Mouse (Mus musculus) CH12.LX (cell line): Measurements from ENCODE around the gene Ice1. TPM values are rescaled to one million over a fixed set of nuclear protein-coding genes. Genes with fewer than 3 reads are reported as not detected.
A peak's percentile ranks its signal among the peaks of the same experiment; 100 is the strongest.

Experiments used
- DNase-seq: peaks from one replicate; pipeline ENCODE4 v3.0.0-alpha.2; 2013; ENCODE audit errors: extremely low read depth
- H3K27ac ChIP-seq: 2 replicates; pipeline ENCODE4 v1.5.1; 2012; ENCODE audit warnings: low read depth, mild to moderate bottlenecking, control low read depth, moderate library complexity; ENCODE audit not compliant: insufficient read depth
- H3K27me3 ChIP-seq: replicated peaks from 2 replicates; pipeline ENCODE3; 2012; ENCODE audit warnings: inconsistent platforms
- H3K36me3 ChIP-seq, 2 experiments: replicated peaks in 1 of 2; 2 replicates each; pipeline versions ENCODE3 to v1.6.1; 2012; ENCODE audit warnings: inconsistent platforms in 1 of 2, low read length in 1 of 2, mild to moderate bottlenecking in 1 of 2, mixed read lengths in 1 of 2, moderate library complexity in 1 of 2; ENCODE audit not compliant: control insufficient read depth in 1 of 2, insufficient read depth in 1 of 2
- H3K4me1 ChIP-seq, 2 experiments: 2 replicates each; pipeline ENCODE4 v1.6.1; 2012; ENCODE audit warnings: inconsistent platforms in 1 of 2, moderate library complexity in 1 of 2; ENCODE audit not compliant: insufficient read depth in 2 of 2, control insufficient read depth in 1 of 2
- H3K4me2 ChIP-seq: 2 replicates; pipeline ENCODE4 v1.6.1; 2012; ENCODE audit warnings: low read depth, mild to moderate bottlenecking, control low read depth; ENCODE audit not compliant: poor library complexity, insufficient read depth, severe bottlenecking
- H3K4me3 ChIP-seq, 3 experiments: fragments of 150-350 bp in 1 of 3; sonication (generic) in 1 of 3; replicated peaks in 1 of 3; 2 replicates each; pipeline versions ENCODE3 to v1.5.1; 2011 to 2012; ENCODE audit warnings: low read depth in 2 of 3, low read length in 2 of 3, mild to moderate bottlenecking in 2 of 3, moderate library complexity in 2 of 3, control low read depth in 1 of 3, improper control_type of control experiment in 1 of 3, inconsistent platforms in 1 of 3, mixed read lengths in 1 of 3; ENCODE audit not compliant: poor library complexity in 1 of 3
- H3K79me2 ChIP-seq: replicated peaks from 2 replicates; pipeline ENCODE4 v1.6.1; 2012; ENCODE audit warnings: mild to moderate bottlenecking, moderate library complexity; ENCODE audit not compliant: control insufficient read depth, poor library complexity, insufficient read depth, severe bottlenecking; ENCODE audit errors: extremely low read depth
- H3K9ac ChIP-seq: 2 replicates; pipeline ENCODE4 v1.6.1; 2012; ENCODE audit warnings: low read depth, mild to moderate bottlenecking, control low read depth, moderate library complexity; ENCODE audit not compliant: insufficient read depth
- H3K9me3 ChIP-seq: replicated peaks from 2 replicates; pipeline ENCODE3; 2012; ENCODE audit warnings: low read length, inconsistent platforms, mixed read lengths
- BHLHE40 ChIP-seq: IDR thresholded peaks from 2 replicates; pipeline ENCODE4 v1.6.1; 2011; ENCODE audit warnings: mild to moderate bottlenecking, low read depth, low read length, improper control_type of control experiment
- CTCF ChIP-seq, 2 experiments: IDR thresholded peaks in 1 of 2; conservative IDR thresholded peaks in 1 of 2; 2 replicates each; pipeline ENCODE4 v1.5.1; 2011 to 2012; ENCODE audit warnings: low read depth in 2 of 2, low read length in 2 of 2, improper control_type of control experiment in 1 of 2, inconsistent platforms in 1 of 2, mild to moderate bottlenecking in 1 of 2, moderate library complexity in 1 of 2
- E2F4 ChIP-seq: IDR thresholded peaks from 2 replicates; pipeline ENCODE4 v1.6.1; 2011; ENCODE audit warnings: low read depth, low read length, improper control_type of control experiment; ENCODE audit not compliant: insufficient replicate concordance
- EP300 ChIP-seq: IDR thresholded peaks from 2 replicates; pipeline ENCODE4 v1.6.1; 2011; ENCODE audit warnings: low read length, improper control_type of control experiment
- ETS1 ChIP-seq: conservative IDR thresholded peaks from 2 replicates; pipeline ENCODE4 v1.6.1; 2012; ENCODE audit warnings: low read depth, mild to moderate bottlenecking, inconsistent platforms, low read length, improper control_type of control experiment, moderate library complexity
- GABPA ChIP-seq: IDR thresholded peaks from 2 replicates; pipeline ENCODE4 v1.6.1; 2012; ENCODE audit warnings: low read depth, low read length, improper control_type of control experiment, inconsistent platforms; ENCODE audit not compliant: insufficient replicate concordance
- JUN ChIP-seq: IDR thresholded peaks from 2 replicates; pipeline ENCODE4 v1.6.1; 2011; ENCODE audit warnings: low read depth, mild to moderate bottlenecking, low read length, improper control_type of control experiment, moderate library complexity; ENCODE audit not compliant: insufficient read depth
- MAFK ChIP-seq: IDR thresholded peaks from 2 replicates; pipeline ENCODE4 v1.6.1; 2011; ENCODE audit warnings: low read length, improper control_type of control experiment; ENCODE audit not compliant: insufficient replicate concordance
- MAX ChIP-seq: IDR thresholded peaks from 2 replicates; pipeline ENCODE4 v1.6.1; 2011; ENCODE audit warnings: low read length, improper control_type of control experiment
- MEF2A ChIP-seq: IDR thresholded peaks from 2 replicates; pipeline ENCODE4 v1.6.1; 2014; ENCODE audit warnings: low read depth, mild to moderate bottlenecking, inconsistent platforms, low read length, improper control_type of control experiment, borderline replicate concordance
- MYC ChIP-seq: IDR thresholded peaks from 2 replicates; pipeline ENCODE4 v1.6.1; 2011; ENCODE audit warnings: low read depth, mild to moderate bottlenecking, improper control_type of control experiment, low read length
- NRF1 ChIP-seq: IDR thresholded peaks from 2 replicates; pipeline ENCODE4 v1.6.1; 2014; ENCODE audit warnings: low read depth, mild to moderate bottlenecking, inconsistent platforms, low read length, improper control_type of control experiment, moderate library complexity
- PAX5 ChIP-seq: IDR thresholded peaks from 2 replicates; pipeline ENCODE4 v1.6.1; 2012; ENCODE audit warnings: low read length, inconsistent platforms, mixed read lengths
- POLR2A ChIP-seq: IDR thresholded peaks from 2 replicates; pipeline ENCODE4 v1.6.1; 2011; ENCODE audit warnings: low read depth, mild to moderate bottlenecking, improper control_type of control experiment, low read length
- RAD21 ChIP-seq: IDR thresholded peaks from 2 replicates; pipeline ENCODE4 v1.6.1; 2011; ENCODE audit warnings: low read depth, mild to moderate bottlenecking, low read length, improper control_type of control experiment, moderate library complexity
- SIN3A ChIP-seq: IDR thresholded peaks from 2 replicates; pipeline ENCODE4 v1.6.1; 2012; ENCODE audit warnings: low read length, improper control_type of control experiment, inconsistent platforms
- SMC3 ChIP-seq: IDR thresholded peaks from 2 replicates; pipeline ENCODE4 v1.6.1; 2011; ENCODE audit warnings: low read depth, low read length, improper control_type of control experiment
- TCF12 ChIP-seq: IDR thresholded peaks from 2 replicates; pipeline ENCODE4 v1.6.1; 2014; ENCODE audit warnings: low read depth, mild to moderate bottlenecking, inconsistent platforms, low read length, improper control_type of control experiment
- USF1 ChIP-seq: IDR thresholded peaks from 2 replicates; pipeline ENCODE4 v1.6.1; 2014; ENCODE audit warnings: low read depth, mild to moderate bottlenecking, inconsistent platforms, low read length, improper control_type of control experiment
- USF2 ChIP-seq: conservative IDR thresholded peaks from 2 replicates; pipeline ENCODE4 v1.6.1; 2011; ENCODE audit warnings: low read depth, low read length, improper control_type of control experiment
- ZMIZ1 ChIP-seq: IDR thresholded peaks from 2 replicates; pipeline ENCODE4 v1.6.1; 2012; ENCODE audit warnings: low read depth, mild to moderate bottlenecking, inconsistent platforms, low read length, improper control_type of control experiment
- ZNF384 ChIP-seq: IDR thresholded peaks from 2 replicates; pipeline ENCODE4 v1.6.1; 2012; ENCODE audit warnings: low read depth, low read length, improper control_type of control experiment, inconsistent platforms
- dilution Hi-C: fragments of 300-500 bp; cut with MboI; formaldehyde crosslinking; loops from 2 replicates; pipeline ENCODE4 v1.14.3; 2020; ENCODE audit warnings: low sequenced_read_pairs; ENCODE audit not compliant: extremely low pct_unique_long_range_greater_than_20kb, extremely low pct_ligation_motif_present
- in situ Hi-C: fragments of 300-500 bp; cut with MboI; formaldehyde crosslinking; loops from 3 replicates; pipeline ENCODE4 v1.14.3; 2019; ENCODE audit warnings: low sequenced_read_pairs, low pct_ligation_motif_present, low pct_unique_long_range_greater_than_20kb, mixed read lengths
- polyA plus RNA-seq: library from polyadenylated mRNA; unstranded; fragments of >175 nt; gene quantifications from 2 replicates; pipeline ENCODE4 v1.2.1, GENCODE M21; 2012; ENCODE audit warnings: low read depth; ENCODE audit not compliant: insufficient read length
- total RNA-seq, 2 experiments: library from RNA; depleted of rRNA; stranded (reverse); fragments of 300-350 nt in 1 of 2; fragments of >200 nt in 1 of 2; gene quantifications; 2 replicates each; pipeline ENCODE4 v1.2.3; 2012 to 2014

The Ice1 gene
- total and polyA plus RNA-seq, 3 experiments: 25.5 to 29.5 (median 25.8) TPM

- Histone ChIP-seq H3K36me3 (peaks cover 63 to 97% of the 10 kb centered on the region in 2 experiments), H3K9me3 (no peaks in the 10 kb centered on the region), H3K79me2 (no peaks in the 10 kb centered on the region), H3K4me3 (no peak overlapping the region), H3K27ac (no peak overlapping the region), H3K9ac (no peak overlapping the region), H3K27me3 (no peaks in the 10 kb centered on the region), H3K4me1 (no peaks in the 10 kb centered on the region), H3K4me2 (no peak overlapping the region)
- in situ Hi-C loops: no loop called here
- dilution Hi-C loops: no loop called here
- TF ChIP-seq ZNF384: no peak
- TF ChIP-seq ETS1: no peak
- TF ChIP-seq CTCF (conservative IDR thresholded peaks at IDR 0.05 in 1 of 2, IDR thresholded peaks at IDR 0.05 in 1 of 2; ENCODE audit: low read depth in 2 of 2, low read length in 2 of 2): no peak
- no peak for TF ChIP-seq USF2
- TF ChIP-seq GABPA: no peak
- no peak for TF ChIP-seq MYC
- TF ChIP-seq MAFK: no peak
- TF ChIP-seq BHLHE40: no peak
- TF ChIP-seq SIN3A: no peak
- TF ChIP-seq JUN: no peak
- TF ChIP-seq MEF2A: no peak
- no peak for TF ChIP-seq EP300
- no peak for TF ChIP-seq E2F4
- no peak for TF ChIP-seq USF1
- no peak for DNase-seq
Measured at GRCm38 (mm10) chr13:70590248-70590762, 47.1 kb downstream of the Ice1 start.

GRCm38 (mm10) chr13:70586969-70587368 is 50.5 kb downstream of the Ice1 start:
- TF ChIP-seq NRF1: no peak
- TF ChIP-seq MAX: no peak
- TF ChIP-seq MEF2A: no peak
- TF ChIP-seq SMC3: peak; percentile 18
- TF ChIP-seq CTCF (conservative IDR thresholded peaks at IDR 0.05 in 1 of 2, IDR thresholded peaks at IDR 0.05 in 1 of 2; ENCODE audit: low read depth in 2 of 2, low read length in 2 of 2): peak; percentile 59 to 60
- no peak for TF ChIP-seq POLR2A
- TF ChIP-seq TCF12: no peak
- TF ChIP-seq ZMIZ1: no peak
- no peak for TF ChIP-seq PAX5
- no peak for TF ChIP-seq USF2
- TF ChIP-seq RAD21: peak; percentile 39

More at GRCm38 (mm10) chr13:70586969-70587368, 50.5 kb downstream of the Ice1 start:
- Histone ChIP-seq H3K27ac (no peak overlapping the region), H3K9me3 (no peaks in the 10 kb centered on the region), H3K9ac (no peak overlapping the region), H3K79me2 (no peaks in the 10 kb centered on the region), H3K4me2 (no peak overlapping the region), H3K4me3 (no peak overlapping the region), H3K27me3 (no peaks in the 10 kb centered on the region), H3K4me1 (no peaks in the 10 kb centered on the region), H3K36me3 (peaks cover 34 to 73% of the 10 kb centered on the region in 2 experiments)
- in situ Hi-C loops (no loop called here), dilution Hi-C loops (no loop called here)
- peak; percentile 43 for DNase-seq
